Mouse (Mus musculus): ENCODE measurements around the gene Prkce. TPM values are rescaled to one million over a fixed set of nuclear protein-coding genes. Genes with fewer than 3 reads are reported as not detected.

Gene Prkce
- polyA plus RNA-seq, 1 experiment from 2014 or later: 6.7 TPM

DNA sequence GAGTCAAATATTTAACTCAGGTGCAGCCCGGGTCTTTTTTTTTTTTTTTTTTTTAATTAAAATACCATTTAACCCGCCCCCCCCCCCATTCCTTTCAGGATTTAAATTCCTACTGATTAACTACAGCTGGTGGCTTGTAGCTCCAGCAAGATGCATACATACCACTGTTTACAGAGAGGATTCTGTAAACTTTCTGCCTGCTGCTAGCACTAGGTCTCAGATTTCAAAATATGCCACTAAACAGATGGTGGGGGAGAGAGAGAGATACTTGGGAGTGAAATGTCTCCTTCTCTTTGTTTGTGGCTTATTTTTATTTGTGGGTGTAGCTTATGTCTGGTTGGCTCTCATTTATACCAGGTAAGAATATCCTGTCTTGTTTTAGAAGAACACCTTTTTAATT, 215.3 kb downstream of the Prkce start:
- Histone ChIP-seq H3K4me1 (ENCODE audit: control insufficient read depth, insufficient read depth, low read length) (peaks cover 4% of the 10 kb centered on the region), H3K27me3 (ENCODE audit: control insufficient read depth, insufficient read depth, low read length) (no peaks in the 10 kb centered on the region), H3K9ac (replicated peaks; ENCODE audit: low read length) (no peak overlapping the region), H3K4me2 (ENCODE audit: low read depth, low read length) (no peak overlapping the region), H3K4me3 (ENCODE audit: low read depth, low read length) (no peak overlapping the region), H3K36me3 (replicated peaks; ENCODE audit: control insufficient read depth, insufficient read depth, low read depth, low read length) (no peaks in the 10 kb centered on the region), H3K9me3 (replicated peaks; ENCODE audit: control insufficient read depth, low read length) (no peaks in the 10 kb centered on the region), H3K27ac (replicated peaks; ENCODE audit: low read depth, low read length) (no peak overlapping the region)
- 9% methylated on average over 2 of the region's 2 CpGs for WGBS
- no peak for ATAC-seq (replicated peaks; ENCODE audit: insufficient number of reproducible peaks, low FRiP score, low TSS enrichment, low read depth)
- peak; percentile 68 for DNase-seq (ENCODE audit: low spot score)

DNA sequence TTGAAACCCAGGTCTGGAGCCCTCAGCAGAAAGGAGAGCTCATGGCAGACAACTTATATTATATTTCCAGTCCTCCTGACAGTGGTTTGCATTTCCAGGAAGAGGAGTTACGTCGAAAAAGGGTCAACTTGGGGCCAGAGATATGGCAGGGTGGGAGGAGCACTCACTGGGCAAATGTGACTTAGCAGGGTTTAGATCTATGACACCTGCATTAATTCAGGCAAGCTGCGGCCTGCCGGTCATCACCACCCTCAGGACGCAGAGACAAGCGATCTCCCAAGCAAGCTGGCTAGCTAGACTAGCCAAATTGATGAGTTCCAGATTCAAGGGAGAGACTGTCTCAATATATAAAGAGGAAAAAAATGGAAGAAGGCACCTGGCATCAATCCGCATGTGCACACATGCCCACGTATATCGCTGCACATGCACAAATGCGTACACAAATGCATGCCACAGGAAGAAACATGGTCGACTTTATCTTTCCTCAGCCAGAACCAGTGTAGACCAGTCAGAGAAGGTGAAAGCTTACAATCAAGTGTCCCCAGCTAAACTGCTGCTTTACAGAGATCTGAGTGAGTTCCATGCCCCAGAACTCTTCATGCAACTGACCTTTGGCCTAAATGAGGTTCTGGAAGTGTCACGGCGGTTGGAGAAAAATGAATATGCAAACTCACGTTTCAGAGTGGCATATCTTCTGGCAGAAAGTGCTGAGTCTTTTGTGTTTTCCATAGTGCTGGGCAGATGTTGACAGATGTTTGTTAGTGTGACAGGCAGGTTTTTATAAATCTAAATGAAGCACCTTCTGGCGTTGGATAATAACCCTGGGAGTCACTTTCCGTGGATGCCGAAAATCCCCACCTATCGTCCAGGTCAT, 216.4 kb downstream of the Prkce start:
- no peak overlapping the region for H3K9ac ChIP-seq (replicated peaks; ENCODE audit: low read length)
- WGBS: 68% methylated on average over 18 of the region's 18 CpGs
- H3K4me1 ChIP-seq (ENCODE audit: control insufficient read depth, insufficient read depth, low read length): peaks cover 4% of the 10 kb centered on the region
- no peak overlapping the region for H3K27ac ChIP-seq (replicated peaks; ENCODE audit: low read depth, low read length)
- H3K4me2 ChIP-seq (ENCODE audit: low read depth, low read length): no peak overlapping the region
- H3K36me3 ChIP-seq (replicated peaks; ENCODE audit: control insufficient read depth, insufficient read depth, low read depth, low read length): no peaks in the 10 kb centered on the region
- H3K9me3 ChIP-seq (replicated peaks; ENCODE audit: control insufficient read depth, low read length): no peaks in the 10 kb centered on the region
- no peak for ATAC-seq (replicated peaks; ENCODE audit: insufficient number of reproducible peaks, low FRiP score, low TSS enrichment, low read depth)
- H3K27me3 ChIP-seq (ENCODE audit: control insufficient read depth, insufficient read depth, low read length): no peaks in the 10 kb centered on the region
- DNase-seq (ENCODE audit: low spot score): no peak
- H3K4me3 ChIP-seq (ENCODE audit: low read depth, low read length): no peak overlapping the region

DNA sequence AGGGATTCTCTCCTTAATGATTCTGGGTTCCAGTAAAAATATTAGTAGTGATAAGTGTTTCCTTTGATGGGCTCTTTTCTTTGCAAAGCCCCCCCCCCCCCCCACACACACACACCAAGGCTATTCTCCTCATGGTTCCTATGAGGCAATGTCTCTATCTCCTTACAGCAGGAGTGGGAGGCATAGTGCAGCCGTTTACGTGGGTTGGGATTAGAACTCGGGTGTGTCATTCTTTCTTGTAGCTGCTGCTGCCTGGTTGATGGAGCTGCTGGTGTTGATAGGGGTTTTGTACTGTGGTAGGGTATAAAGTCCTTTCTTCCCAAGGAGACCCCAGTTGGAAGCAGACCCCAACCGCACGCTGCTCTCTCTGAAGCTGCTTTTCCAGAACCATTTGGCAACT, 224.9 kb downstream of the Prkce start:
- Histone ChIP-seq H3K9me3 (replicated peaks; ENCODE audit: control insufficient read depth, low read length) (no peaks in the 10 kb centered on the region), H3K27ac (replicated peaks; ENCODE audit: low read depth, low read length) (no peak overlapping the region), H3K27me3 (ENCODE audit: control insufficient read depth, insufficient read depth, low read length) (no peaks in the 10 kb centered on the region), H3K4me1 (ENCODE audit: control insufficient read depth, insufficient read depth, low read length) (no peaks in the 10 kb centered on the region; the same call in 1 of the 2 replicates), H3K4me2 (ENCODE audit: low read depth, low read length) (no peak overlapping the region), H3K4me3 (ENCODE audit: low read depth, low read length) (no peak overlapping the region), H3K9ac (replicated peaks; ENCODE audit: low read length) (no peak overlapping the region), H3K36me3 (replicated peaks; ENCODE audit: control insufficient read depth, insufficient read depth, low read depth, low read length) (no peaks in the 10 kb centered on the region)
- ATAC-seq (replicated peaks; ENCODE audit: insufficient number of reproducible peaks, low FRiP score, low TSS enrichment, low read depth): no peak
- WGBS: 89% methylated on average over 5 of the region's 5 CpGs
- DNase-seq (ENCODE audit: low spot score): no peak

DNA sequence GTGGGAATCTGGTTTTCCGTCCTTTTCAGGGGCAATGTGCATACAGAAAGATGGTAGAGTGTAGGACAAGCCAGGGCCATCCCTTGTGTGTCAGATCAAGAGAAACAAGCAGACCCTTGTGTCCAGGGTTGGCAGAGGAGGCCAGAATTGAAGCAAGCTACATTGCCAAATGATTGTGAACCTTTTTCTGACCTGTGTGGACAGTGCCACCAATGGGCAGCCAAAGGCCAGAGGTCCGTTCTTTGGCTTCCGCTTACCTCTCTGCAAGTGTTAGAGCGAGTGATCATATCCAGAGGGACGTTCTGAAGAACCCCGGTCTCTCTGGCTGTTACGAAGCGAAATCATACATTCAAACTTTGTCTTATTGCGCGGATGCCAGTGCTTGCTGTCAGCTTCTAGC, 225.6 kb downstream of the Prkce start:
- 95% methylated on average over 10 of the region's 10 CpGs for WGBS
- Histone ChIP-seq H3K4me1 (ENCODE audit: control insufficient read depth, insufficient read depth, low read length) (no peaks in the 10 kb centered on the region; the same call in 1 of the 2 replicates), H3K4me3 (ENCODE audit: low read depth, low read length) (no peak overlapping the region), H3K9me3 (replicated peaks; ENCODE audit: control insufficient read depth, low read length) (no peaks in the 10 kb centered on the region), H3K9ac (replicated peaks; ENCODE audit: low read length) (no peak overlapping the region), H3K36me3 (replicated peaks; ENCODE audit: control insufficient read depth, insufficient read depth, low read depth, low read length) (no peaks in the 10 kb centered on the region), H3K27me3 (ENCODE audit: control insufficient read depth, insufficient read depth, low read length) (no peaks in the 10 kb centered on the region), H3K27ac (replicated peaks; ENCODE audit: low read depth, low read length) (no peak overlapping the region), H3K4me2 (ENCODE audit: low read depth, low read length) (no peak overlapping the region)
- DNase-seq (ENCODE audit: low spot score): no peak
- no peak for ATAC-seq (replicated peaks; ENCODE audit: insufficient number of reproducible peaks, low FRiP score, low TSS enrichment, low read depth)

DNA sequence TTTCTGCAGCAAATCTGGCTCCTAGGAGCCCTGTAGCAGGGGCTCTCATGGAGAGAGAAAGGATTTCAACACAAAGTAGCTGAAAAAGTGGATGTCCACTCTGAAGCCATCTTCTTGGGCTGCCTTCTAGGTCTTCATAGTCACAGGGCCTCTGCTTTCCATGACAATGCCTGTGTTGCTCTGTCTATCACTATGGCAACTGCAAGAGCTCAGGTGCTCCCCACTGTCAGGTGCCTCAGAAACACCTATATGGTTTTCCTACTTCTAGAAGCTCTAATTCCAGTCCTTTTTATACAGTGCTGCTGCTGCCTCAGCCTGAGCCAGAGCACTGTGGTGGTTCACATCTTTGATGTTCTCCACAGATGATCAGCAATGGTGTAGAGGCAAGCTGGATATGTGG, 229.5 kb downstream of the Prkce start:
- ATAC-seq (replicated peaks; ENCODE audit: insufficient number of reproducible peaks, low FRiP score, low TSS enrichment, low read depth) (no peak), DNase-seq (ENCODE audit: low spot score) (no peak)
- no peaks in the 10 kb centered on the region; the same call in 1 of the 2 replicates for H3K4me1 ChIP-seq (ENCODE audit: control insufficient read depth, insufficient read depth, low read length)
- no peaks in the 10 kb centered on the region for H3K9me3 ChIP-seq (replicated peaks; ENCODE audit: control insufficient read depth, low read length)
- H3K27ac ChIP-seq (replicated peaks; ENCODE audit: low read depth, low read length): no peak overlapping the region
- no peaks in the 10 kb centered on the region for H3K36me3 ChIP-seq (replicated peaks; ENCODE audit: control insufficient read depth, insufficient read depth, low read depth, low read length)
- no peaks in the 10 kb centered on the region for H3K27me3 ChIP-seq (ENCODE audit: control insufficient read depth, insufficient read depth, low read length)
- H3K4me2 ChIP-seq (ENCODE audit: low read depth, low read length): no peak overlapping the region
- H3K4me3 ChIP-seq (ENCODE audit: low read depth, low read length): no peak overlapping the region
- no peak overlapping the region for H3K9ac ChIP-seq (replicated peaks; ENCODE audit: low read length)

DNA sequence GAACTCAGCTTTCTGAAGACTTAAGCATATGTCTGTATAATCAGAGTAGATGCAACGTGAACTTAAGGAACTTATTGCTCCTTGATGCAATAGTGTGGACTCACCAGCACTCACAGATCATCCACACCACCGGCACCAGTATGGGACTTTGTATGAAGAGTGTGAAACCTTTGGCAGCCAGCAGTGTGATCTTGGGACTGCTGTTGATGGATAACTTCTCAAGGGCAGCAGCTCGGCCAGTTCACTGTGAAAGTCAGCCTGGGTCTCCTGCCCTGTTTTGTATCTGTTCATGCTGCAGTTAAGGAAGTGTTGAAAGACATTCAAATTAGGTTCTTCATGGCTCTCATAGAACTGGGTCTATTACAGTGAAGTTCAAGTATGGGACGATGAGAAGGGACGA, 230.1 kb downstream of the Prkce start:
- H3K9ac ChIP-seq (replicated peaks; ENCODE audit: low read length): no peak overlapping the region
- no peak for DNase-seq (ENCODE audit: low spot score)
- 86% methylated on average over 5 of the region's 5 CpGs for WGBS
- no peak for ATAC-seq (replicated peaks; ENCODE audit: insufficient number of reproducible peaks, low FRiP score, low TSS enrichment, low read depth)
- no peaks in the 10 kb centered on the region; the same call in 1 of the 2 replicates for H3K4me1 ChIP-seq (ENCODE audit: control insufficient read depth, insufficient read depth, low read length)
- H3K27ac ChIP-seq (replicated peaks; ENCODE audit: low read depth, low read length): no peak overlapping the region
- no peak overlapping the region for H3K4me2 ChIP-seq (ENCODE audit: low read depth, low read length)
- no peaks in the 10 kb centered on the region for H3K36me3 ChIP-seq (replicated peaks; ENCODE audit: control insufficient read depth, insufficient read depth, low read depth, low read length)
- no peak overlapping the region for H3K4me3 ChIP-seq (ENCODE audit: low read depth, low read length)
- no peaks in the 10 kb centered on the region for H3K27me3 ChIP-seq (ENCODE audit: control insufficient read depth, insufficient read depth, low read length)
- no peaks in the 10 kb centered on the region for H3K9me3 ChIP-seq (replicated peaks; ENCODE audit: control insufficient read depth, low read length)

DNA sequence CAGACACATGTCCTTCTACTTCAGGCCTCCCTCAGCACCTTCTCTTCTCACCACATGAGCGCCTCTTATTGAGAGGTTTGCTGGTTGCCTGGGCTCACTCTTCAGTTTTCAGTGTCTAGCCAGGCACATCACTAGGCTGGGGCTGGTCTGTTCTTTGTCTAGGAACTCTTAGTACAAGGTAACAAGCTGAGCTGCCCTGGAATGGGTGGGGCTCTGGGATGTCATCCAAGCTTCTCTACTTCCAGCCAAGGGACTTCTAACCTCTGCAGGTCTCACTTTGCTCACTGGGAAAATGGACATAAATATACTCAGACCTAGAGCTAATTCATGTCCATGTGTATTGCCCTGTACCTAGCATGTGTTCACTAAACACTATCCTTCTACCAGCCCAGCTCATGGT, 230.6 kb downstream of the Prkce start:
- no peak for DNase-seq (ENCODE audit: low spot score)
- Histone ChIP-seq H3K27ac (replicated peaks; ENCODE audit: low read depth, low read length) (no peak overlapping the region), H3K4me3 (ENCODE audit: low read depth, low read length) (no peak overlapping the region), H3K27me3 (ENCODE audit: control insufficient read depth, insufficient read depth, low read length) (no peaks in the 10 kb centered on the region), H3K36me3 (replicated peaks; ENCODE audit: control insufficient read depth, insufficient read depth, low read depth, low read length) (no peaks in the 10 kb centered on the region), H3K4me2 (ENCODE audit: low read depth, low read length) (no peak overlapping the region), H3K4me1 (ENCODE audit: control insufficient read depth, insufficient read depth, low read length) (no peaks in the 10 kb centered on the region; the same call in 1 of the 2 replicates), H3K9me3 (replicated peaks; ENCODE audit: control insufficient read depth, low read length) (no peaks in the 10 kb centered on the region), H3K9ac (replicated peaks; ENCODE audit: low read length) (no peak overlapping the region)
- no peak for ATAC-seq (replicated peaks; ENCODE audit: insufficient number of reproducible peaks, low FRiP score, low TSS enrichment, low read depth)
- WGBS: 90% methylated on average over 1 of the region's 1 CpGs

DNA sequence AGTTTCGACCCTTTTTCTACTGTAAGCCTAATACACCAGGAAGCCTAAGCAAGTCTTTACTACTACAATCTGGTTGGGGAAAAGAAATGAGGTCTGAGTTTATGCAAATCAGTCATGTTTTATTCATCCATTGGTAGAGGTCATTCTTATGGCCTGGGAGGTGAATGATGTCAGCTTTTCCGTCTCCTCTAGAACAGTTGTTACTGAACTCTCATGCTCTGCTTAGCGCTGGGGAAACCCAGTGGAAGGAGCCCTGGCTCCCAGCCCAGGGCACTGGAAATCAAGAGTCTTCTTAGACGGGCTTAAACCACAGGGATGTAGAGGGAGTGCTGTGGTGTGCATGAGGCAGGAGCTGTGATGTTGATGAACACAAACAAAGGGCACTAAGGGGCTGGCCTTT, 232.4 kb downstream of the Prkce start:
- Histone ChIP-seq H3K4me2 (ENCODE audit: low read depth, low read length) (no peak overlapping the region), H3K9me3 (replicated peaks; ENCODE audit: control insufficient read depth, low read length) (no peaks in the 10 kb centered on the region), H3K27me3 (ENCODE audit: control insufficient read depth, insufficient read depth, low read length) (no peaks in the 10 kb centered on the region), H3K27ac (replicated peaks; ENCODE audit: low read depth, low read length) (no peak overlapping the region), H3K4me3 (ENCODE audit: low read depth, low read length) (no peak overlapping the region), H3K9ac (replicated peaks; ENCODE audit: low read length) (no peak overlapping the region), H3K36me3 (replicated peaks; ENCODE audit: control insufficient read depth, insufficient read depth, low read depth, low read length) (no peaks in the 10 kb centered on the region), H3K4me1 (ENCODE audit: control insufficient read depth, insufficient read depth, low read length) (no peaks in the 10 kb centered on the region)
- WGBS: 82% methylated on average over 4 of the region's 4 CpGs
- DNase-seq (ENCODE audit: low spot score) (no peak), ATAC-seq (replicated peaks; ENCODE audit: insufficient number of reproducible peaks, low FRiP score, low TSS enrichment, low read depth) (no peak)

Data from embryonic facial prominence, embryonic 11.5 days (tissue).